Mouse (Mus musculus) limb, embryonic 11.5 days (tissue): ENCODE results near the gene Zfp367. TPM values are rescaled to one million over a fixed set of nuclear protein-coding genes. Genes with fewer than 3 reads are reported as not detected.

ENCODE experiments used
- ATAC-seq: fragments of 200-750 bp; cut with Nextera tagmentation; 2 replicates; pipeline ENCODE4 v1.8.0; 2017; ENCODE audit warnings: low read depth; ENCODE audit not compliant: insufficient number of reproducible peaks, low FRiP score, low TSS enrichment
- DNase-seq: peaks from one replicate; pipeline ENCODE4 v3.0.0-alpha.2; 2015; ENCODE audit warnings: low spot score
- H3K27ac ChIP-seq: fragments of 300-500 bp; sonication (generic); replicated peaks from 2 replicates; pipeline ENCODE4 v1.5.1; 2014; ENCODE audit warnings: low read depth, mild to moderate bottlenecking, low read length
- H3K27me3 ChIP-seq: fragments of 300-500 bp; sonication (generic); 2 replicates; pipeline ENCODE4 v1.6.1; 2014; ENCODE audit warnings: mild to moderate bottlenecking, low read length, mixed read lengths; ENCODE audit not compliant: control insufficient read depth, insufficient read depth
- H3K36me3 ChIP-seq: fragments of 300-500 bp; sonication (generic); 2 replicates; pipeline ENCODE4 v1.6.1; 2014; ENCODE audit warnings: mild to moderate bottlenecking, low read length, moderate library complexity, mixed read lengths; ENCODE audit not compliant: control insufficient read depth, insufficient read depth
- H3K4me1 ChIP-seq: fragments of 300-500 bp; sonication (generic); 2 replicates; pipeline ENCODE4 v1.6.1; 2014; ENCODE audit warnings: low read length, mixed read lengths; ENCODE audit not compliant: control insufficient read depth, insufficient read depth
- H3K4me2 ChIP-seq: fragments of 300-500 bp; sonication (generic); 2 replicates; pipeline ENCODE4 v1.6.1; 2014; ENCODE audit warnings: low read depth, mild to moderate bottlenecking, moderate library complexity; ENCODE audit not compliant: severe bottlenecking
- H3K4me3 ChIP-seq: fragments of 300-500 bp; sonication (generic); 2 replicates; pipeline ENCODE4 v1.5.1; 2014; ENCODE audit warnings: low read depth, low read length
- H3K9ac ChIP-seq: fragments of 300-500 bp; sonication (generic); 2 replicates; pipeline ENCODE4 v1.6.1; 2014; ENCODE audit warnings: mild to moderate bottlenecking, low read length
- H3K9me3 ChIP-seq: fragments of 300-500 bp; sonication (generic); 2 replicates; pipeline ENCODE4 v1.6.1; 2016; ENCODE audit warnings: low read length; ENCODE audit not compliant: control insufficient read depth
- WGBS: fragments of 180-500 bp; shearing (Covaris S2); extraction: QIAGEN DNeasy Blood & Tissue Kit; methylation state at CpG from one replicate; pipeline ENCODE4 v1.1.7; 2014; 5-methylcytosine and 5-hydroxymethylcytosine counted together
- polyA plus RNA-seq: library from polyadenylated mRNA; unstranded; fragments of >200 nt; fragmentation: Nextera tagmentation; extraction: Ambion mirVana; gene quantifications from 2 replicates; pipeline ENCODE4 v1.2.1, GENCODE M21; 2014

The Zfp367 gene
- polyA plus RNA-seq, 1 experiment from 2014 or later: 15.3 TPM

DNA sequence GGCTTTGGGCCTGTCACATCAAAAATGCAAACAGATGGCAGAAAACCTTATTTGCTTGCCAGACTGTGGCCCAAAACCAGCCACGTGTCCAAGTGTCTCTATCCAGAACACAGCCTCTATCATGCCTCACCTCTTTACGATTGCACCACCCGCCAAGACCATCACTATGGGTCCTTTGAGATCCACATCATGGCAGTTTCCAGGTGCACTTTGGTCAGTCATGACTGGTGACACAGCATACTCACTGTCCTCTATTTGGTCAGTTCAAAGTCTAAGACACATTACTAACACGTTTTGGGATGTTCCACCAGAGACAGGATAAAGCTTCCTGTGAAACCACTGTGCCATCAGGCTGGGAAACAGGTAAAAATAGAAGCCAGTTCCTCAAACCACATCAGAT, 30.6 kb upstream of the Zfp367 start:
- DNase-seq (no peak), ATAC-seq (no peak)
- H3K9me3 ChIP-seq: no peaks in the 10 kb centered on the region
- 82% methylated on average over 4 of the region's 4 CpGs for WGBS
- no peaks in the 10 kb centered on the region; the same call in 1 of the 2 replicates for H3K36me3 ChIP-seq
- no peak overlapping the region for H3K4me3 ChIP-seq
- H3K9ac ChIP-seq: no peak overlapping the region
- H3K4me1 ChIP-seq: no peaks in the 10 kb centered on the region
- no peaks in the 10 kb centered on the region for H3K27me3 ChIP-seq
- no peak overlapping the region for H3K4me2 ChIP-seq
- H3K27ac ChIP-seq: no peak overlapping the region

DNA sequence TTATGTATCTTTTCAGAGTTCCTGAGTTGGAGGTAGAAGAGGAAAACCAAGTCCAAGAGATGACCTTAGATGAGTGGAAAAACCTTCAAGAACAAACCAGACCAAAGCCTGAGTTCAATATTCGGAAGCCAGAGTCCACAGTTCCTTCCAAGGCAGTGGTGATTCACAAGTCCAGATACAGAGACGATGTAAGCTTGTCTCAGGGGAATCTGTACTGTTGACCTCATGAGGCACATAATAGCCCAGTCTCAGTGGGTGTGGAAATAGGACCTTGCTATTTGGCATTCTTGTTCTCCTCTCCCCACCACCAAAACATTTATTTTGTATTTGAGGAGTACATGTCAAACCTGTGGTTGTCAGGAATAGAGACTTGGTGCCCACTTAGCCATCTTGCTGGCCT, 29.1 kb upstream of the Zfp367 start:
- no peaks in the 10 kb centered on the region for H3K27me3 ChIP-seq
- DNase-seq: no peak
- no peaks in the 10 kb centered on the region for H3K36me3 ChIP-seq
- H3K9me3 ChIP-seq: no peaks in the 10 kb centered on the region
- WGBS: 83% methylated on average over 2 of the region's 2 CpGs
- ATAC-seq: no peak
- no peak overlapping the region for H3K9ac ChIP-seq
- no peak overlapping the region for H3K4me2 ChIP-seq
- H3K4me3 ChIP-seq: no peak overlapping the region
- no peaks in the 10 kb centered on the region for H3K4me1 ChIP-seq
- no peak overlapping the region for H3K27ac ChIP-seq

DNA sequence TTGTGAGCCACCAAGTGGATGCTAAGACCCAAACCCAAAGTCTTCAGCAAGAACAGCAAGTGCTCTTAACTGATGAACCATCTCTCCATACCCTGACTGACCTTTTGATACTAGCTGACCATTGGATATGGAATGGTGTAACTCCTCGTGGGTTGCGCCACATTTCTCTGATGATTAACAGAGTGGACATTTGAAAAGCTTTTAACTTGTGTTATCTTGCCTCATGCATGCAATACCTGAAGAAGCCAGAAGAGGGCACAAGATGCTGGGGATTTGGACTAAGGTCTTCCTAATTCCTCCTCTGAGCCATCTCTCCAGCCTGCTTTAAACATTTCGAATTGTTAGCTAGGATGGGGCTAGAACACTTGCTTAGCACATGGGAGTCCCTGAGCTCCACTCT, 27.9 kb upstream of the Zfp367 start:
- DNase-seq (peak; percentile 56), ATAC-seq (no peak)
- no peak overlapping the region for H3K4me3 ChIP-seq
- H3K27ac ChIP-seq: no peak overlapping the region
- H3K36me3 ChIP-seq: no peaks in the 10 kb centered on the region
- no peak overlapping the region for H3K9ac ChIP-seq
- no peaks in the 10 kb centered on the region for H3K9me3 ChIP-seq
- H3K4me2 ChIP-seq: no peak overlapping the region
- H3K27me3 ChIP-seq: no peaks in the 10 kb centered on the region
- no peaks in the 10 kb centered on the region for H3K4me1 ChIP-seq
- 85% methylated on average over 3 of the region's 3 CpGs for WGBS

DNA sequence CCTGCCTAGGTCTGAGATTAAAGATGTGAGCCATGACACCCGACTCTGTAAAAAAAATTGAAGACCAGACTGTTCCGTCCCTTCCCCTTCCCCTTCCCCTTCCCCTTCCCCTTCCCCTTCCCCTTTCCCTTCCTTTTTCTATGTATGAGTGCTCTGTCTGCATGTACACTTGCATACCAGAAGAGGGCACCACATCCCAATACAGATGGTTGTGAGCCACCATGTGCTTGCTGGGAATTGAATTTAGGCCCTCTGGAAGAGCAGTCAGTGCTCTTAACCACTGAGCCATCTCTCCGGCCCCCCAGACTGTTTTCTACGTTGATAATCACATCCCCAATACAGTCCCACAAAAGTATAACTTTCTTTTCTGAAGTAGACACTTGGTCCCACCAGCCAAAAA, 27.3 kb upstream of the Zfp367 start:
- ATAC-seq (no peak), DNase-seq (no peak)
- H3K27ac ChIP-seq: no peak overlapping the region
- no peaks in the 10 kb centered on the region for H3K27me3 ChIP-seq
- H3K4me3 ChIP-seq: no peak overlapping the region
- 84% methylated on average over 4 of the region's 4 CpGs for WGBS
- H3K9ac ChIP-seq: no peak overlapping the region
- no peaks in the 10 kb centered on the region for H3K9me3 ChIP-seq
- no peaks in the 10 kb centered on the region for H3K36me3 ChIP-seq
- H3K4me2 ChIP-seq: no peak overlapping the region
- H3K4me1 ChIP-seq: no peaks in the 10 kb centered on the region

DNA sequence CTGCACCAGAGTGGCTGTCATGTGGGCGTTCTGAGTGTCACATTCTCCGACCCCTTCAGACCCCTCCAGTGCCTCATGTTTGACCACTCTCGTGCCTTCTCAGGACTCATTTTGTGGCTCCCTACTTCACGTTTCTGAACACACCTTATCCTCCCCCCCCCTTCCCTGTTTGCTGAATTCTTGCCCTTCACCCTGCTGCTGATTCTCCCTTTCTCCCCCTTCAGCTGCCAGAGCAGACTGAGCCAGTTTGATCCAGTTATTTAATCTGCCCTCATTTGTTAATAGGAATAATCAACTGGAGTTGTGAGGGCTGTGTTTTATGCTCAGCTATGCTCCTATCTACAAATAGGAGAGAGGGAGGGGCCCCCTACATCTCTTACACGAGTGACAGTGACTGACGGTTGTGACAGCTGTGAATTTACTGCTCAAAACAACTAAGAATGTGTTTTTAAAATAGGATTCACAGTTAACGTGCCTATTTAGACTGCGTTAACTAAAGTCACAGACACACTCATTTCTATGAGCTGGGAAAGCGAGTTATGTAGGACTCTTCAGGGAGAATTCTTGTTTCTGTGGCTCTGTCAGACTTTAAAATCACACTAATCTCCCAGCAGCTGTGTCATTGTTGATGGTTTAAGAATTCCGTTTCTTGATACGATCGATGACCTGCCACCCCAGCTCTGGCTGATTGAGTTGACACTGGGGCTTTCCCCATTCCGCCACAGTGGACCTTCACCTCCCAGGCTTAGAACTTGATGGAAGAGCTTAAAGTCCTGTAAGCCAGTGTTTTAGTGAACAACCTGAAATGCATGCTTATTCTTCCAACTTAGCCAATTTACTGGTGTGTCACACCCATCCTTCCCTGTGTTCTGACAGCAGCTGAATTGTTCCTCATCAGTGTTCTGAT, 26.0 kb upstream of the Zfp367 start:
- Histone ChIP-seq H3K27me3 (no peaks in the 10 kb centered on the region), H3K36me3 (no peaks in the 10 kb centered on the region), H3K4me3 (no peak overlapping the region), H3K9ac (no peak overlapping the region), H3K27ac (no peak overlapping the region), H3K4me2 (no peak overlapping the region), H3K4me1 (no peaks in the 10 kb centered on the region), H3K9me3 (no peaks in the 10 kb centered on the region)
- 81% methylated on average over 13 of the region's 13 CpGs for WGBS
- DNase-seq: no peak
- ATAC-seq: no peak

- Histone ChIP-seq H3K4me2 (no peak overlapping the region), H3K27me3 (no peaks in the 10 kb centered on the region), H3K4me1 (no peaks in the 10 kb centered on the region), H3K9me3 (no peaks in the 10 kb centered on the region; the same call in 1 of the 2 replicates), H3K36me3 (no peaks in the 10 kb centered on the region), H3K4me3 (no peak overlapping the region), H3K27ac (no peak overlapping the region), H3K9ac (no peak overlapping the region)
- ATAC-seq: no peak
- DNase-seq: no peak
- 80% methylated on average over 7 of the region's 7 CpGs for WGBS
Observed at GRCm38 (mm10) chr13:64178000-64178399, 25.0 kb upstream of the Zfp367 start.

GRCm38 (mm10) chr13:64169746-64170145, 16.7 kb upstream of the Zfp367 start:
- Histone ChIP-seq H3K4me1 (no peaks in the 10 kb centered on the region), H3K27ac (no peak overlapping the region), H3K9ac (no peak overlapping the region), H3K4me3 (no peak overlapping the region), H3K36me3 (peaks cover 14% of the 10 kb centered on the region), H3K27me3 (no peaks in the 10 kb centered on the region), H3K9me3 (peaks cover 29% of the 10 kb centered on the region), H3K4me2 (no peak overlapping the region)
- WGBS: 96% methylated on average over 25 of the region's 25 CpGs
- DNase-seq (no peak), ATAC-seq (no peak)

GRCm38 (mm10) chr13:64163147-64163715, 10.2 kb upstream of the Zfp367 start:
- 32% methylated on average over 13 of the region's 13 CpGs for WGBS
- Histone ChIP-seq H3K9ac (peak overlapping the region; percentile 73; the same call in 1 of the 2 replicates), H3K36me3 (no peaks in the 10 kb centered on the region; the same call in 1 of the 2 replicates), H3K27me3 (no peaks in the 10 kb centered on the region), H3K27ac (no peak overlapping the region), H3K9me3 (no peaks in the 10 kb centered on the region; the same call in 1 of the 2 replicates), H3K4me2 (peak overlapping the region; percentile 97), H3K4me3 (peak overlapping the region; percentile 69), H3K4me1 (peaks cover 9% of the 10 kb centered on the region)
- no peak for DNase-seq
- ATAC-seq: no peak
